Mouse (Mus musculus): ENCODE results near the gene Gm20388.

DNA sequence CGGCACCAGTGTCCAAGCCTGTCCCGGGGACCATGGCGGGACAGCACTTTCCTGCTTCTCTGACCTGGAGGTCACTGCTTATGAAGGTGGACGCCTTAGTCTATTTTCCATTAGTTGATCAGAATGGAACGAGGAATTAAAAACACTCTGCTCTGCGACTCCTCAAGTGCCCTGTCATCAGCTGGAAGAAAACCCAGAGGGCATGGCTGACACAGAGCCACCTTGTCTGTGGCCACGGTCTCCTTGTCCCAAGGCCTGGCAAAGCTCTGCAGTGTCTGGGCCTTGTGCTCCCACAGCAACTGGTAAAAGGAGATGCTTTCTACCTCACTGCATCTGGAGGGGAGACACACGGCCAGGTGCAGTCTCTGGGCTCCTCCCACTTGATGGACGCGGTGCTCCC is 2973.0 kb downstream of the Gm20388 start:
- TF ChIP-seq CTCF (IDR thresholded peaks at IDR 0.05; ENCODE audit: low read depth) (no peak), EP300 (optimal IDR thresholded peaks at IDR 0.05) (no peak)
